Mouse (Mus musculus) v-Abl transformed pro-B cells (cell line): ENCODE data around the gene Scand1.

Experiments used
- in situ Hi-C, 2 experiments: fragments of 400-800 bp; cut with MboI; formaldehyde crosslinking; loops; one replicate each; pipeline ENCODE4 v1.15.1; 2025; ENCODE audit not compliant: unreplicated experiment in 2 of 2

Gene Scand1

GRCm38 (mm10) chr2:156310945-156311344 is 1.6 kb downstream of the Scand1 start:
- in situ Hi-C loops = loop anchor here (5.0 to 10.0 kb wide), 2 partner anchors 91 to 94 kb away; no protein-coding TSS in a partner anchor

GRCm38 (mm10) chr2:156310455-156310854 is 2.0 kb downstream of the Scand1 start:
- in situ Hi-C loops = loop anchor here (5.0 to 10.0 kb wide), 2 partner anchors 92 to 94 kb away; no protein-coding TSS in a partner anchor

DNA sequence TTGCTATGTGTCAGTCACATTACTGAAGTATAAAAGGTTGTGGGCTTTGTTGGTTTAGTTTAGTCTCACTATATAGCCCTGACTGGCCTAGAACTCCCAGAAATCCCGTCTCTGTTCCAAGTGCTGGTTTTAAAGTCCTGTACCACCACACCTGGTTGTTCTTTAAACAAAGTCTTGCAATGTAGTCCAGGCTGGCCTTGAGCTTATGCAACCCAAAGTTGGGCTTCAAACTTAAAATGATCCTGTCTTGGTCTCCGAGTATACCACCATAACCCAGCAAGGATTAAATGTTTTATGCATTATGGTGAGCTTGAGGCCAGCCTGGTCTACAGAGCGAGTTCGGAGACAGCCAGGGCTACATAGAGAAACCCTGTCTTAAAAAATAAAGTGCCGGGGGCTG is 2.6 kb downstream of the Scand1 start:
- in situ Hi-C loops = loop anchor here (5.0 to 10.0 kb wide), 3 partner anchors 92 to 392 kb away; no protein-coding TSS in a partner anchor

DNA sequence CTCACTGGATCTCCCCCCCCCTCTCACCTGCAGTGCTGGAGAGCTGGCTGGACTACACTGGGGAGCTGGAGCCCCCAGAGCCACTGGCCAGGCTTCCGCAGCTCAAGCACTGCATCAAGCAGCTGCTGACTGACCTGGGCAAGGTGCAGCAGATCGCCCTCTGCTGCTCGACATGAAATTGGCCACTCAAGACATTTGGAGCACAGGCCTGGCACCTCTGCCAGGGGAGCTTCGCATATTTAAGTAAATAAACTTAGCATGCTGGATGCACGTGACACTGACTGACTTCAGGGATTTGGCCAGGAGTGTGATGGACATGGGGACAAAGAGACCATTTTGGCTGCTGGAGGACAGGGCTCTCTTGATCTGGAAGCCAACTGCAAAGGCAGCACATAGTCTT is 5.2 kb downstream of the Scand1 start:
- in situ Hi-C loops = loop anchor here in 1 of 2 experiments (5.0 kb wide), 1 partner anchor 395 kb away; no protein-coding TSS in a partner anchor

DNA sequence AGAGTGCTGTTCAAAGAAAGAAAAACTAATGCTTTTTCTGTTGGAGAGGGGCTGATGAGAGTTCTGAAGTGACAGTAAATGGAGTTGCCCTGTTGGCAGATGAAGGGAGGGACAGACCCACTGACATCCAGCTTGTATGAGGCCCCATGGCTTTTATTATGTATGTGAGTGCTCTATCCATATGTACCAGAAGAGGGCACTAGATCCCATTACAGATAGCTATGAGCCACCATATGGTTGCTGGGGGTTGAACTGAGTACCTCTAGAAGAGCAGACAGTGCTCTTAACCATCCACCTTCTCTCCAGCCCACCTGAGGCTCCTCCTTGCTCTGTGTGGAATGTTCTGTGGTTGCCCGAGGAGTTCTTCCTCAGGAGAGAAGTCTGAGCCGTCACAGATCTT is 6.7 kb downstream of the Scand1 start:
- in situ Hi-C loops = loop anchor here in 1 of 2 experiments (5.0 kb wide), 1 partner anchor 396 kb away; no protein-coding TSS in a partner anchor

GRCm38 (mm10) chr2:156304351-156304750 is 8.2 kb downstream of the Scand1 start:
- in situ Hi-C loops = loop anchor here in 1 of 2 experiments (5.0 kb wide), 1 partner anchor 198 kb away; no protein-coding TSS in a partner anchor

- in situ Hi-C loops = loop anchor here in 1 of 2 experiments (5.0 kb wide), 1 partner anchor 200 kb away; no protein-coding TSS in a partner anchor
Observed at GRCm38 (mm10) chr2:156302063-156302462, 10.4 kb downstream of the Scand1 start.

DNA sequence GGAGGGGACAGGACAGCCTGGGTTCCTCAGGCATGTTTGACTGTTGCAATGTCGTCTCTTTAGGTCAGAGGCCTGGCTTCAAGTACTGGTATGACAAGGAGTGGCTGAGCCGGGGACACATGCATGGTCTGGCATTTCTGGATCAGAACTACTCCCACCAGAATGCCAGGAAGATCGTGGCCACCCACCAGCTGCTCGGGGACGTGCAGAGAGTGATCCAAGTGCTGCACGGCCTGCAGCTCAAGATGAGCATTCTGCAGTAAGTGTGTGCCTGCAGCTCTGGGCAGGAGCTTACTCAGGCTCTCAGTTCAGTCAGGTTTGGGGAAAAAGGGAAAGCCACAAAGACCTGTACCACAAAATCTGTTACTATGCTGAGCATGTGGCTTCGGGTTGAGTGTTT is 14.0 kb downstream of the Scand1 start:
- in situ Hi-C loops = loop anchor here in 1 of 2 experiments (5.0 kb wide), 1 partner anchor 209 kb away; no protein-coding TSS in a partner anchor

GRCm38 (mm10) chr2:156297653-156298052 is 14.9 kb downstream of the Scand1 start:
- in situ Hi-C loops = loop anchor here in 1 of 2 experiments (5.0 kb wide), 1 partner anchor 210 kb away; no protein-coding TSS in a partner anchor

DNA sequence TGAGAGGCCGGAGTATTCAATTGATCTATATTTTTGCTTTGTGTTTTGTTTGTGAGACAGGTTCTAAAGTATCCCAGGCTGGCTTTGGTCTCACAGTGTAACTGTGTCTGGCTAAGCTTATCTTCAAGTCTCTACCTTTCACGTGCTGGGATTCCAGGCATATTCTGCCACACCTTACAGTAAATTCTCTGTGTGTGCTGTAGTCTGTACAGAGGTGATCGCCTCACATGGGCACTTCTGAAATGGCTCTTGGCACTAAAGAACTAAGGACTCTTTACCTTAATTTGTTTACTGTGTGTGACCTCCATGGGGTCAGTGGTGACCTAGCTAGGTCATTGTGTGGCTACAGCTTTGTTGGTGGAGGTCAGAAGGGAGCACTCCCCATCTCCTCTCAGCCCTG is 16.3 kb downstream of the Scand1 start:
- in situ Hi-C loops = loop anchor here in 1 of 2 experiments (5.0 kb wide), 1 partner anchor 211 kb away; no protein-coding TSS in a partner anchor

DNA sequence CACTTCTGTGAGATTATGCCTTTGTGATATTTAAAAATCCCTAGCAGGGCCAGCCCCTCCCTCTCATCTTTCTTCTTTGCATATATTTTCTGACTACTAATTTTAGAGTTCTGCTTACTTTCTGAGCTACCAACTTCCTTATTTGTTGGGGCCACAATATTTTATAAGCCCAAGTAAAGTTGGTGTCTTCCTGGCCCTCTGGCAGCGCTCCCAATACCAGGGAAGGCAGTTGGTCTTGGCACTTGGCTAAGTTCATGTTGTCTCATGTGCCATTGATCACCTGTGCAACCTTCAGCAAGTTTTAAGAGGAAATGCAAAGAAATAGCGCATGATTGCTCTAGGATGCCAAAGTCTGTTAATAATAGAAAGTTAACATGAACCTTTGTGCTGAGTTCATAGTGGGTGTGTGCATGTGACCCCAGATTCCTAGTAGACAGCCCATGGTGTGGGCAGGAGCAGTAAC is 16.9 kb downstream of the Scand1 start:
- in situ Hi-C loops = loop anchor here in 1 of 2 experiments (5.0 kb wide), 1 partner anchor 212 kb away; no protein-coding TSS in a partner anchor

DNA sequence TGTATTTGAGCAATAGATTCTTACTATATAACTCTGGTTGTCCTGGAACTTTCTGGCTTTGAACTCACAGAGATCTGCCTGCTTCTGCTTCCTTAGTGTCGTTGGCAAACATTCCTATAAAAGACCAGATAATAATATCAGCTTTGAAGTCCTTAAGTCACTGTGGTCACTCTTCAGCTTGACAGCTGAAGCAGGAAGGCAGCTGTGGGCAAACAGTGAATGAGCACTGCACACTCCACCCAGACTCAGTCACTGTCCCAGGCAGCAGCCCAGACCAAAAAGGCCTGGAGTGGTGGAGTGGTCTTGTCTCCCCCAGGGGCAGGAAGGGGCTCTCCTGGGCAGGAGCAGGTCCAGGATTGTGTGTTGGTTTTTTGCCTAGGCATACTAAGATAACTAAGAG is 20.5 kb downstream of the Scand1 start:
- in situ Hi-C loops = no loop called here

- in situ Hi-C loops = loop anchor here (10.0 kb wide), 3 partner anchors 335 to 445 kb away; partner anchors contain the start of genes Cep250 (in 1 of the 2), Gdf5 (in 1 of the 2) and Gm15557 (in 1 of the 2)
Observed at GRCm38 (mm10) chr2:156289552-156290160, 22.8 kb downstream of the Scand1 start.

DNA sequence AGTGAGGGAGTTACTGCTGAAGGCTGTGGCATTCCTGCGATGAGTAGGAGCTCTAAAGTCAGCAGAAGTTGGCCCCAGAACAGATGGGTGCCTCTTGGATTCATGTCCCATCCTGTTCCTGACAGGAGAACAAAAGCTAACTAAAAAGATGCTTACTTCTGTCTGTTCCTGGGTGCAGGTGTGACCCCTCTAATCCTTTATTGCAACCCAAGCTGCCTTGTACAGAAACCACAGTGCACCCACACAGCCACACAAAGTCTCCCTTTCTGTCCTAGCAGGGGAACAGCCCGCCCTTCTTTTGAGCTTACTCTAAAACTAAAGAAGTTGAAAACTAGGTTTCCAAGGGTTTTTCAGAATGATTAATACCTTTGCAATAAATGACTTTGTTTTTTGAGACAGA is 24.3 kb downstream of the Scand1 start:
- in situ Hi-C loops = loop anchor here (10.0 kb wide), 3 partner anchors 333 to 443 kb away; partner anchors contain the start of genes Cep250 (in 1 of the 2), Gdf5 (in 1 of the 2) and Gm15557 (in 1 of the 2)

DNA sequence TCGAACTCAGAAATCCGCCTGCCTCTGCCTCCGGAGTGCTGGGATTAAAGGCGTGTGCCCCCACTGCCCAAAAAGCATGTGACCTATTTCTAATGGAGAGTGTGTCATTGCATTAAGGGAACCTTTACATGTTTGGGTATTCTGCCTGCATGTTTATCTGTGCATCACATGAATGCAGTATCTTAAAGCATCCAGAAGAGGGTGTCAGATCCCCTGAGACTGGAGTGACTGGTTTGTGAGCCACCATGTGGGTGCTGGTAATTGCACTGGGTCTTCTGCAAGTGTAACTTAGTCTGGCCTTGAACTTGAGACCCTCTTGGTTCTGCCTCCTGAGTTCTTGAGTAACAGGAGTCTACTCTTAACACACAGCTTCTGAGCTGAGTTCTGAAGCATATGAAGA is 25.8 kb downstream of the Scand1 start:
- in situ Hi-C loops = loop anchor here (10.0 kb wide), 3 partner anchors 332 to 442 kb away; partner anchors contain the start of genes Cep250 (in 1 of the 2), Gdf5 (in 1 of the 2) and Gm15557 (in 1 of the 2)

DNA sequence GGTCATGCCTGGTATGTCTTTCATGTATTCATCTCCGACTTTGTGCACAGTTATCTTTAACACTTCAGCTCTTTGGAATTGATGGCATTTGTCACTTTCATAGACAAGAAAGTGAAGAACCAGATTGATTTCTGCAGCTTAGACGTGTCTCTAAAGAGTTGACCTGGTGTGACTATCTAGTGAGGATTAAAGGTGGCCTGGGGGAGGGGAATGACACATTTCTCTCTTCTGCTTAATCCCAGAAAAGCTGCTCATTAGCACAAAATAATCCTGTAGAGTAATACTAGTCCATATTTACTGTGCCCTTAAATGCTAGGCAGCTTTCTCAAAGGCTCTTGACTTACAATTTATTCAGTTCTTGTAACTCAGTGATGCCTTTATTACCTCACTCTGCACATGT is 27.3 kb downstream of the Scand1 start:
- in situ Hi-C loops = loop anchor here (10.0 kb wide), 3 partner anchors 330 to 440 kb away; partner anchors contain the start of genes Cep250 (in 1 of the 2), Gdf5 (in 1 of the 2) and Gm15557 (in 1 of the 2)

DNA sequence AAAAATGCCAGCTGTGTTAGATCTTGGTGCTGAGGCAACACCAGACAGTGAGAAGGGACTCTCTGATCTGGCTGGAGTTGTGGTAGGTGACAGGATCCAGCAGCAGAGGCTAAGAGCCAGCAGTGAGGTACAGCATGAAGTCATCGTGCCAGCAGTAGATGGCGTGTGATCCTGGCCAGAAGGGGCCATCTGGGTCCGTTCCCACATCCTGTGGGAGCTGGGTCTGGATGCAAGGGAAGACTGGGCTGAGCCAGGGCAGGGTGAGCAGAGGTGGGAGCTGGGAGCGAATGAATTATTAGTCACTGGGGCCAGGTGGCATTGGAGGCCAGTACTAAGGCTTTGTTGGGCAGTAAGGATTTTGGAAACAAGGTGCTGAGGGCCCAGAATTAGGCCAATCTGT is 31.3 kb downstream of the Scand1 start:
- in situ Hi-C loops = loop anchor here (10.0 kb wide), 3 partner anchors 326 to 436 kb away; partner anchors contain the start of genes Cep250 (in 1 of the 2), Gdf5 (in 1 of the 2) and Gm15557 (in 1 of the 2)

DNA sequence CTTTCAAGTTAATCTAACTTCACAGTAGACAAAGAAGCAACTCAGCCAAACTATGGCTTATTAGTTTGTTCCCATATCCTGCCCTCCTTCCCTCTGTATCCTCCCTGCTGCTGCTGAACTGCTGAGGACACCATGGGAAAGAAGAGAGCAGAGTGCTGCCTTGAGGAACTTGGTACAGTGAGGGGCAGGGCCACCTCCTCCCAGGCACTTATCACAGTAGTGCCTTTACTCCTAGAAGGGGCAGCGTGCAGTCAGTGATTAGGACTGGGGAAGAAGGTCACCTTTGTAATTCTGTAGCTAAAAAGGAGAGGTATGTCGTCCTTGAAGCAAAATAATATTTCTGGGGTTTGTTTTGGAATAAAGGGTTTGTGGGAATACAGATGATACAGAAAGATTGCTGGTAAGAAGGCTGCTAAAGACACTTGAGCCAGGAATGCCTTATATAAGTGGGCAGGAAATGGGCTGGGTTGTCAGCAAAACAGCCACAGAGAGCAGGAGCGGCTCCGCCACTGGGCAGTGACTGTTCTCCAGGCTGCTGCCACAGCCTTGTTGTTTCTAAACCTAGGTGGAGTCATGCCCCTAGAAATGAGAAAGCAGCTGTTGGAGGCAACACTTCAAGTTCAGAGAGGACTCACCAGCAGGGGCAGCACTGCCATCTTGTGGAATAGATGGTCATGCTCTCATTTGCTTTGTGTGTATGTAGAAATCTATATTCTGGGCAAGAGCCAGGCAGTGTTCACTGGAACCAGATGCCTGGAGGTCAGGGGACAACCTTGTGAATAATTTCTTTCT is 34.1 kb downstream of the Scand1 start:
- in situ Hi-C loops = no loop called here

- in situ Hi-C loops = loop anchor here in 1 of 2 experiments (25.0 kb wide), 1 partner anchor 435 kb away; the partner anchor contains the start of genes Eif6 and Fam83c
Observed at GRCm38 (mm10) chr2:156272553-156272952, 40.0 kb downstream of the Scand1 start.

GRCm38 (mm10) chr2:156267636-156268035 is 44.9 kb downstream of the Scand1 start:
- in situ Hi-C loops = loop anchor here in 1 of 2 experiments (10.0 to 25.0 kb wide), 2 partner anchors 103 to 430 kb away; partner anchors contain the start of genes Eif6 and Fam83c
